Mouse (Mus musculus): ENCODE data around the gene 1500009L16Rik. TPM values are rescaled to one million over a fixed set of nuclear protein-coding genes. Genes with fewer than 3 reads are reported as not detected.

The 1500009L16Rik gene
- 36.4 and 36.6 TPM in 2 replicates for polyA plus RNA-seq (2016; fragmentation: Nextera tagmentation; extraction: Ambion mirVana)

DNA sequence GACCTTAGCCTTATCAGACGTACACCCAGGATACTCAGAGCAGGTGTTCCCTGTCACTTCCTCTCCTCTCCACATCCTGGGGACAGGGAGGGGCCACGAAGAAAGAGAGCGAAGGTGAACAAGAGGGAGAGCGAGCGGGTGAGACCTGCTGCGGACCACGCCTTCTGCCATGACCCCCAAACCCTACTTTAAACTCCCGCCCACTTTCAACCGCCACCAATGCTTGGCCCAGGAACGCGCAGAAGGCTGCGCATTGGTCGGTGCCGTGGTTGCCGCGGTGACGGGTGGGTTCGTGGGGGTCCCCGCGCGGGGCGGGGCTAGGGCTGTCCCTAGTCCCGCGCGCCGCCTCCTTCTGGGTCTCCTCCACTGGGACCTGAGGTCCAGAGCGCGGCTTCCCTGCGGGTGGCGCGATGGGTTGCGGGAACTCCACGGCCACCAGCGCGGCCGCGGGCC lies at the start of gene 1500009L16Rik:
Gene 1500009L16Rik, plus strand, starts transcription at position 287 of the 453 bp plus-strand sequence.
- no peaks in the 10 kb centered on the region; the same call in 1 of the 2 replicates for H3K9me3 ChIP-seq
- peak within 1 kb of the TSS; percentile 80 for H3K9ac ChIP-seq
- peak; percentile 99 for ATAC-seq (ENCODE audit: low FRiP score)
- under 1% methylated on average over 35 of the region's 37 CpGs for WGBS
- no peaks in the 10 kb centered on the region for H3K36me3 ChIP-seq (replicated peaks)
- no peak within 1 kb of the TSS; the same call in 1 of the 2 replicates for H3K27ac ChIP-seq
- 0 out of 2 replicates have a peak, but pooled peaks cover 8% of the 10 kb centered on the region for H3K27me3 ChIP-seq
- peaks cover 10% of the 10 kb centered on the region for H3K4me1 ChIP-seq
- peak within 1 kb of the TSS; percentile 67 for H3K4me3 ChIP-seq (replicated peaks)
- H3K4me2 ChIP-seq, result peak within 1 kb of the TSS; percentile 76

DNA sequence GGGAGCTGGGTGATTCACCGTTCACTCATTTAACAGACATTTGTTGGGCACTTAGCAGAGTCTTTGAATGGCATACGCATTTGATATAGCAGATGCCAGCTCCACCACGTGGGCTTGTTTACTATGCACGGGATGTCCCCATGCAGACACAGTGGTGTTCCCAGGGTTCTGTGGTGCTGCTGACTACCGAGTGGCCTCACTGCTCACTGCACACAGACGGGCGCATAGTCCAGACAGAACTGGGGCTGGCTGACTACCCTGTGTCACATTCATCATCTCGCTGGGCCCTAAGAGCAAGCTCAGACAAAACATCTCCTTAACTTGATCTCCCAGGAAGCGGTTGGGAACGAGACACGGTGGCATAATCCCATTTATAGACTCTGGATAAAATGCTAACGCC lies 41.3 kb upstream of the 1500009L16Rik start:
- Histone ChIP-seq H3K4me2 (no peak overlapping the region), H3K36me3 (replicated peaks) (no peaks in the 10 kb centered on the region), H3K9me3 (no peaks in the 10 kb centered on the region), H3K27me3 (no peaks in the 10 kb centered on the region), H3K27ac (no peak overlapping the region), H3K4me1 (no peaks in the 10 kb centered on the region), H3K9ac (no peak overlapping the region), H3K4me3 (replicated peaks) (no peak overlapping the region)
- 89% methylated on average over 12 of the region's 12 CpGs for whole genome bisulfite sequencing
- ATAC-seq (ENCODE audit: low FRiP score), result no peak

DNA sequence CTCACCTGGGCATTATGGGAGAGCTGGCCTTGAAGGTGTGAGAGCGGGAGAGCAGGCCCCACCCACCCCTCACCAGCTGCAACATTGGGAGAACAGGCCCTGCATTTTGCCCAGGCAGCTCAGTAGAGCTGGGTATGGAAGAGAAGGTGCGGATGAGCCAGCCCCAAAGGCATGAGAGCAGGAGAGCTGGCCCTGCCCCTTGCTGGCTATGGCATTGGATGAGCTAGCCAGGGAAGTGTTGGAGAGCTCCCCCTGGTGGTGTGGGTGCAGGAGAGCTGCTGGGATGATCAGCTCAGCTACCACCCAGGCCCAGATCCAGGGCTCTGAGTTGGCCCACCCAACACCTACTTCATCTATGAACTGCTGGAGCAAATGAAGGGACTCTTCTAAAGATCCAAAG lies 34.5 kb upstream of the 1500009L16Rik start:
- ATAC-seq (ENCODE audit: low FRiP score), result no peak

DNA sequence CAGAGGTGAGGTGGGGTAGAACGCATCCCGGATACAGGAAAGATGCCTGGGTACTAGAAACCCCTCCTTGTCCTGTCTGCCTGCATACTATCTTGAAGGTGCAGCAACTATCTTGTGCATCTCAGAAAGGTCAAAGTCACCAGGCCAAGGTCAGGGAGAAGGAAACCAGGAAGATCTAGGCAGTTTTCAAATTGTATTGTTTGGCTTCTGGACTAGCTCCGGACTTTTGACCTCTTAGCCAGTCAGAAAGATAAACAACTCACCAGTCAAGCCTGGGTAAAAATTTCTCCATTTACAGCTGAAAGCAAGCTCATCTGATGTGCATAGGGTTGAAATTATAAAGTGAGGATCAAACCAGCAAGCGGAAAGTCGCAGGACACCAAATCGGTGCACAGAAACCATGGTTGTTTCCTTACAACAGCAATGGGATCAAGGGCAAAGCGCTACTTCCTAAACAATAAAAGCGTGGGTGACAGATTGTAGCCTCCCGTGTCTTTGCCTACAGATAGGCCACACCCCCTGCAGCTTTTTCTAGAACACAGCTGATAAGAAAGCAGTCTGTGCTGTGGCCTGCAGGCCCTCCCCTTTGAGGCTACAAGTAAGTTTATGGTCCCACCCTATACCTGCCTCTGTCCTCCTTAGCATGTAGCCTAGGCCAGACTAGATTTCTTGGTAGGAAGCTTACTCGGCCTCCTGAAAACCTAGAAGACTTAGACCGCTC lies 30.3 kb upstream of the 1500009L16Rik start:
- H3K4me1 ChIP-seq, result no peaks in the 10 kb centered on the region
- H3K9ac ChIP-seq, result no peak overlapping the region
- no peak overlapping the region for H3K4me3 ChIP-seq (replicated peaks)
- H3K9me3 ChIP-seq, result no peaks in the 10 kb centered on the region
- WGBS, result 86% methylated on average over 11 of the region's 11 CpGs
- ATAC-seq (ENCODE audit: low FRiP score), result no peak
- H3K4me2 ChIP-seq, result no peak overlapping the region
- H3K36me3 ChIP-seq (replicated peaks), result no peaks in the 10 kb centered on the region
- no peak overlapping the region for H3K27ac ChIP-seq
- H3K27me3 ChIP-seq, result no peaks in the 10 kb centered on the region

More for the DNA sequence above, 34.5 kb upstream of the 1500009L16Rik start:
- Histone ChIP-seq H3K4me2 (no peak overlapping the region), H3K4me3 (replicated peaks) (no peak overlapping the region), H3K4me1 (no peaks in the 10 kb centered on the region), H3K9ac (no peak overlapping the region), H3K36me3 (replicated peaks) (no peaks in the 10 kb centered on the region), H3K27ac (no peak overlapping the region), H3K27me3 (no peaks in the 10 kb centered on the region), H3K9me3 (no peaks in the 10 kb centered on the region)
- 100% methylated on average over 2 of the region's 2 CpGs for WGBS

DNA sequence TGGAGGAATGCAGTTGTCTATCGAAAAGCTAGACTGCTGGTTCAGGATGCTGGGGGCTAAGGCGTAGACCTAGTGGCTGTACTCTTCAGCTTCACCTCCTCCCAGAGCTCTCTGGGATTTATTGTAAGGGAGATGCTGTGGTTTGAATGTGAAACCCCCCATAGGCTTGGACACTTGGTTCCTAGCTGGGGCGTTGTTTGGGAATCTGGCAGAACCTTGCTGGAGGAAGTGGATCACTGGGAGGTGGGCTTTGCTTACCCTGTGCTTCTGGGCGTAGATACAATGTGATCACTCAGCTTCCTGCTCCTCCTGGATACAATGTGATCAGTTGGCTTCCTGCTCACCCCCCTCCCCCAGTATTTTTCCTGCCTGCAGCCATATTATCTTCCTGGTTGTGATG lies 26.4 kb upstream of the 1500009L16Rik start:
- no peaks in the 10 kb centered on the region for H3K27me3 ChIP-seq
- no peak for ATAC-seq (ENCODE audit: low FRiP score)
- H3K9me3 ChIP-seq, result no peaks in the 10 kb centered on the region
- no peaks in the 10 kb centered on the region for H3K4me1 ChIP-seq
- no peaks in the 10 kb centered on the region for H3K36me3 ChIP-seq (replicated peaks)
- H3K4me3 ChIP-seq (replicated peaks), result no peak overlapping the region
- no peak overlapping the region for H3K27ac ChIP-seq
- 75% methylated on average over 4 of the region's 4 CpGs for WGBS
- no peak overlapping the region for H3K4me2 ChIP-seq
- H3K9ac ChIP-seq, result no peak overlapping the region

DNA sequence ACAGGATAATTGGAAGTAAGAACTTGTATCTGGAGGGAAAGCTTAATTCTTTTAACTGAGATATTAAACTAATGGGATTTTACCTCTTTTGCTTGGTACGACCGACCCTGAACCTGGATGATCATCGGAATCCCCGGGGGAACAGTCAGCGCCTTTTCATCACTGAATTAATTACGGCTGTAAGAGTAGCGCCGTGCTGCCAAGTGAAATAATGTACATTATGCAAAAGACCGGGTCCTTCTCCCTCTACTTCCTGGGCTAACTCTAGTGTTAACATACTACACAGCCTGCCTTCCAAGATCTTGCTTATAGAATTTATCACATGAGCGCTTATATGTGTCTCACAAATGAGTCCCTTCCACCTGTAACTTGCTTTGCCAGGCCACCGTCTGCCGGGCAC lies 16.0 kb upstream of the 1500009L16Rik start:
- Histone ChIP-seq H3K9me3 (no peaks in the 10 kb centered on the region), H3K36me3 (replicated peaks) (no peaks in the 10 kb centered on the region), H3K9ac (no peak overlapping the region), H3K4me2 (no peak overlapping the region), H3K27me3 (no peaks in the 10 kb centered on the region), H3K4me3 (replicated peaks) (no peak overlapping the region), H3K27ac (no peak overlapping the region), H3K4me1 (no peaks in the 10 kb centered on the region)
- ATAC-seq (ENCODE audit: low FRiP score), result no peak
- WGBS, result 81% methylated on average over 12 of the region's 12 CpGs

DNA sequence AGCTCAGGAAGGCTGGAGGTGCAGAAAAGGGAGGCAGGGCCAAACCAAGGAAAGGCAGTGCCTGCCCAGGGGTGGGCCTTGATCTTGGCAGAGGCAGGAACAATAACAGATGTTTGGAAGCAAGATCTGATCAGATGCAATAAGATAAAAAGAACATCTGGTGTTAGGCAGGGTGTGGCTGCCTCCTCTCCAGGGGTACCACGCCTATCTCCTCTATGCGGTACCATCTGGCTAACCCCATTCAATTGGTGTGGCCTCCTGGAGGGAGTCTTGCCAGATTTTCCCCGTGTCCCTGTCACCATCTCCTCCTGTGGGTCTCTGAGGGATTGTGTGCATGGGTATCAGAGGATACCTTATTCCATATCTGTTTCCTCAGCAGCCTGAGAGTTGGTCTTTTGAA lies 12.7 kb upstream of the 1500009L16Rik start:
- 0 out of 2 replicates have a peak, but pooled peaks cover 5% of the 10 kb centered on the region for H3K4me1 ChIP-seq
- no peaks in the 10 kb centered on the region for H3K27me3 ChIP-seq
- H3K9me3 ChIP-seq, result no peaks in the 10 kb centered on the region
- 67% methylated on average over 3 of the region's 3 CpGs for WGBS
- no peak overlapping the region for H3K27ac ChIP-seq
- H3K4me2 ChIP-seq, result no peak overlapping the region
- ATAC-seq (ENCODE audit: low FRiP score), result no peak
- no peak overlapping the region for H3K4me3 ChIP-seq (replicated peaks)
- H3K36me3 ChIP-seq (replicated peaks), result no peaks in the 10 kb centered on the region
- H3K9ac ChIP-seq, result no peak overlapping the region

DNA sequence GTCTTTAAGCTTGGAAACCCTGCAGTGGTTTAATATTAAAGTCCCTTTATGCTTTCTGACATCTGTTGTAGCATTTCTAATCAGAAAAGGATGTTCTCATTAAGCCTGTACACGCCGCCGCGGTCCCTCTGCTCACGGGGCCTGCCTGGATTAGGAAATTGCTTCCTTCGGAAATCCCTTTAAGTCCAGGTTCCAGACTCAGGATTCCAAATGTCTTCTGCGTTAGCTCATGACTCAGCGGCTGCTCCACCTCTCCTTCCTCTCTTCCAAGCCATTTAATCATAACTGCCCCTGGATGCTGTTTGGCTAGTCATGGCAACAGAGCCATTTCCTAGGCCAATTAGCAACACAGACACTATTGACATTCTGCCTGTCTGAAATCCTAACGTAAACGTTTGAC lies 10.9 kb upstream of the 1500009L16Rik start:
- WGBS, result 77% methylated on average over 10 of the region's 10 CpGs
- no peaks in the 10 kb centered on the region for H3K9me3 ChIP-seq
- H3K27ac ChIP-seq, result no peak overlapping the region
- ATAC-seq (ENCODE audit: low FRiP score), result no peak
- 0 out of 2 replicates have a peak, but pooled peaks cover 5% of the 10 kb centered on the region for H3K4me1 ChIP-seq
- no peaks in the 10 kb centered on the region for H3K27me3 ChIP-seq
- H3K36me3 ChIP-seq (replicated peaks), result no peaks in the 10 kb centered on the region
- H3K4me2 ChIP-seq, result no peak overlapping the region
- H3K4me3 ChIP-seq (replicated peaks), result no peak overlapping the region
- no peak overlapping the region for H3K9ac ChIP-seq

DNA sequence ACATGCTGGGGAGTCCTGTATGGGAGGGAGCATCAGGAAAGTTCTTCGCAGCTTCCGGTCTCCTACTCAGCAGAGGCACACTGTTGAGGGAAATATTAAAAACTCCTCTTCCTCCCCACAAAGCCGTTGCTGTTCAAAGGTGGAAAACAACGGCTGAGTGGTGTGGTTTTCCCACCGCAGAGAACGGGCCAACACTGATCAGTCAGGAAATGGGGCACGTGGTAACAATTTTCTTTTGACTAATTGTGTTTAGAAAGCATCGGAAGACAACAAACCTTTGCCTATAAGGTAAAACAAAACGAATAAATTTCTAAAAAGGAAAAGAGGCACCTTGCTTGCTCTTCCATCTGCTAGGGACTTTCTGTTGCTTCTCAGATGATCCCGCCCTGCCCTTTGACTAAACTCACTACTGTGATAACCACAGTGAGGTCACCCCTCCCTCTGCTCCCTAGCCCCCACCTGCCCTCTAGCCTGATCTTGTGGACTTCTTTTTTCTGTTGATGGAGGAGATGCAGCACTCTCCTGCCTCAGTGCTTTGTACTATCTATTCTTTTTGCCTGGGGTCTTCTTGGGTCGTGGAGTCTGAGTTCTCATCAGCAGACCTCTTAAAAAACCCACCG lies 3.7 kb upstream of the 1500009L16Rik start:
- WGBS, result 88% methylated on average over 12 of the region's 12 CpGs

DNA sequence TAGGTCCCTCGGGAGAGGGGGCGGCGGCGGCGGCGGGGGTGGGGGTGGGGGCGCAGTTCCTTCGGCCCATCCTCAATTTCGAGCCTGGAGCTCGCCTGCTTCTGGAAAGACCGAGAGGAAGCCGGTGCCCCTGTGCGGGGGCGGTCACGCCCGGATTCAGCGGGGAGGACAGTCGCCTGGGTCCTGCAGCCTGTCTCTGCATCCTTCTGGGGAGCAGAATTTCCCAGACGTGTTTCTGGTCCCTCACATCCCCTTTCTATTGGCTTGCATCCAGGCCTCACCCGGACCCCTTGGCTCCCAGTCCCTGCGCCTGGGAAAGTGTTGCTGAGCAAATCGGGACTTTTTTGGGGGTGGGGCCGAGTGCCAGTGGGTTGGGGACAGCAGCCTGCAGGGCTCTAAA lies 390 bp downstream of the 1500009L16Rik start:
- H3K9me3 ChIP-seq, result no peaks in the 10 kb centered on the region; the same call in 1 of the 2 replicates
- peak overlapping the region; percentile 80 for H3K9ac ChIP-seq
- peak; percentile 59 for ATAC-seq (ENCODE audit: low FRiP score)
- peak overlapping the region; percentile 67 for H3K4me3 ChIP-seq (replicated peaks)
- under 1% methylated on average over 23 of the region's 23 CpGs for WGBS
- 0 out of 2 replicates have a peak, but pooled peaks cover 8% of the 10 kb centered on the region for H3K27me3 ChIP-seq
- no peaks in the 10 kb centered on the region for H3K36me3 ChIP-seq (replicated peaks)
- H3K27ac ChIP-seq, result no peak overlapping the region; the same call in 1 of the 2 replicates
- H3K4me1 ChIP-seq, result peaks cover 10% of the 10 kb centered on the region
- H3K4me2 ChIP-seq, result peak overlapping the region; percentile 76

More for the DNA sequence above, 3.7 kb upstream of the 1500009L16Rik start:
- Histone ChIP-seq H3K4me1 (peaks cover 9% of the 10 kb centered on the region), H3K27ac (no peak overlapping the region), H3K27me3 (0 out of 2 replicates have a peak, but pooled peaks cover 8% of the 10 kb centered on the region), H3K9ac (no peak overlapping the region), H3K4me3 (replicated peaks) (no peak overlapping the region), H3K9me3 (no peaks in the 10 kb centered on the region), H3K36me3 (replicated peaks) (no peaks in the 10 kb centered on the region), H3K4me2 (no peak overlapping the region)
- ATAC-seq (ENCODE audit: low FRiP score), result no peak

DNA sequence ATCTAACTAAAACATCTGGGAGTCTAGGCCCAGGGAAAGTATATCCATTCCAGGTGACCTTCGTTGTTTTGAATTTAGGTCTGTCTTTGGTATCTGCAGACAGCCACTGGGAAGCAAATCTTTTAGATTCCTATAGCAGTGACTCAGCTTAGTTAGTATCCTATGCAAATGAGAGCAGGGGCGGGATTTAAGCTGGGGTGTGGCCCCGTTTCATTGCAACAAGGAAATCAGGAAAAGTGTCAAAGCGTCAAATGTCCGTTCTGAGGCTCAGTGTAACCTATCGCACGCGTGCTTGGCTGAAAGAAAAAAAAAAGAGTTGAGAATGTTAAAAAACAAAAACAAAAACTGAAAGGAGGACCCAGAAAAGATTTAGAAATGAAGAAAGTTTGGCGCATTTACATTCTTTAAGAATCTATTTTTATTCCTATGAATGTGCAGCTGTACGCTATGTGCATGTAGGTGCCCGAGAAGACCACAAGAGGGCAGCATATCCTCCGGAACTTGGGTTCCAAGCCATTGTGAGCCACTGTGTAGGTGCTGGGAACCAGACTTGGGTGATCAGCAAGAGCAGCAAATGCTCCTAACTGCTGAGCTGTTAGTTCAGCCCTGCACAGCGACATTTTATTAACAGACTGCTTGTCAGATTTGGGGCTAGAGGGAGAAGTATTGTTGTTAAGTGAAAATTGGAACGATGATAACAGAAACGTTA lies 1.8 kb downstream of the 1500009L16Rik start:
- WGBS, result 86% methylated on average over 15 of the region's 15 CpGs
- H3K4me2 ChIP-seq, result no peak overlapping the region
- no peak for ATAC-seq (ENCODE audit: low FRiP score)
- H3K27ac ChIP-seq, result no peak overlapping the region
- H3K4me3 ChIP-seq (replicated peaks), result no peak overlapping the region
- no peaks in the 10 kb centered on the region; the same call in 1 of the 2 replicates for H3K9me3 ChIP-seq
- no peak overlapping the region for H3K9ac ChIP-seq
- no peaks in the 10 kb centered on the region for H3K36me3 ChIP-seq (replicated peaks)
- peaks cover 10% of the 10 kb centered on the region for H3K4me1 ChIP-seq
- H3K27me3 ChIP-seq, result 0 out of 2 replicates have a peak, but pooled peaks cover 8% of the 10 kb centered on the region

DNA sequence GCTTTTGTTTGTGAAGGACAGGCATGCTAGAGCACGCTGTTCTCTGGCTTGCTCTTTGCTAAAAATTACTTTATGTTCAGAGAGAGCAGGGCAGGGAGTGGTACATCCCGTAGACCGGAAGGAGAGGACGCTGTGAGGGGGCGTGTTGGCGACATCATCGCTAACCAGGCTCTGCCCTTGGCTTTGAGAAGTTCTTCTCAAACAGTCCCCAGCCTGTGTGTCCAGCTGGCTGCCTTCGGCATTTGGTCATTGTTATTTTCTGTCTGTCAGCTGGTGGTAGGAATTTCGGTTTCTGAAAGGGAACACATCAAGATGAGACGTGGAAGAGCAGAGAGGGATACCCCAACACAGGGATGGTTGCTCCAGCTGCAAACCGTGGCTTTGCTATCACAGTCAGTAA lies 3.5 kb downstream of the 1500009L16Rik start:
- no peak overlapping the region for H3K9ac ChIP-seq
- no peaks in the 10 kb centered on the region for H3K36me3 ChIP-seq (replicated peaks)
- H3K4me2 ChIP-seq, result no peak overlapping the region
- no peak overlapping the region for H3K4me3 ChIP-seq (replicated peaks)
- no peaks in the 10 kb centered on the region; the same call in 1 of the 2 replicates for H3K9me3 ChIP-seq
- 80% methylated on average over 11 of the region's 11 CpGs for WGBS
- H3K4me1 ChIP-seq, result peaks cover 10% of the 10 kb centered on the region
- no peak overlapping the region for H3K27ac ChIP-seq
- no peak for ATAC-seq (ENCODE audit: low FRiP score)
- H3K27me3 ChIP-seq, result 0 out of 2 replicates have a peak, but pooled peaks cover 4% of the 10 kb centered on the region

Data from forebrain, embryonic 12.5 days (tissue).